Mouse (Mus musculus) brain, embryonic 14.5 days (tissue): ENCODE results near the gene Rnase12.

ENCODE experiments used
- CTCF ChIP-seq: fragments of 200-500 bp; IDR thresholded peaks from 2 replicates; pipeline ENCODE4 v1.5.1; 2012; ENCODE audit warnings: inconsistent platforms, mild to moderate bottlenecking, moderate library complexity, borderline replicate concordance; ENCODE audit not compliant: insufficient read depth, insufficient read length; ENCODE audit errors: extremely low read depth
- POLR2A ChIP-seq: fragments of 200-500 bp; IDR thresholded peaks from 2 replicates; pipeline ENCODE4 v1.6.1; 2012; ENCODE audit warnings: mild to moderate bottlenecking, inconsistent platforms, borderline replicate concordance; ENCODE audit not compliant: poor library complexity, insufficient read depth, insufficient read length, severe bottlenecking; ENCODE audit errors: extremely low read depth

DNA sequence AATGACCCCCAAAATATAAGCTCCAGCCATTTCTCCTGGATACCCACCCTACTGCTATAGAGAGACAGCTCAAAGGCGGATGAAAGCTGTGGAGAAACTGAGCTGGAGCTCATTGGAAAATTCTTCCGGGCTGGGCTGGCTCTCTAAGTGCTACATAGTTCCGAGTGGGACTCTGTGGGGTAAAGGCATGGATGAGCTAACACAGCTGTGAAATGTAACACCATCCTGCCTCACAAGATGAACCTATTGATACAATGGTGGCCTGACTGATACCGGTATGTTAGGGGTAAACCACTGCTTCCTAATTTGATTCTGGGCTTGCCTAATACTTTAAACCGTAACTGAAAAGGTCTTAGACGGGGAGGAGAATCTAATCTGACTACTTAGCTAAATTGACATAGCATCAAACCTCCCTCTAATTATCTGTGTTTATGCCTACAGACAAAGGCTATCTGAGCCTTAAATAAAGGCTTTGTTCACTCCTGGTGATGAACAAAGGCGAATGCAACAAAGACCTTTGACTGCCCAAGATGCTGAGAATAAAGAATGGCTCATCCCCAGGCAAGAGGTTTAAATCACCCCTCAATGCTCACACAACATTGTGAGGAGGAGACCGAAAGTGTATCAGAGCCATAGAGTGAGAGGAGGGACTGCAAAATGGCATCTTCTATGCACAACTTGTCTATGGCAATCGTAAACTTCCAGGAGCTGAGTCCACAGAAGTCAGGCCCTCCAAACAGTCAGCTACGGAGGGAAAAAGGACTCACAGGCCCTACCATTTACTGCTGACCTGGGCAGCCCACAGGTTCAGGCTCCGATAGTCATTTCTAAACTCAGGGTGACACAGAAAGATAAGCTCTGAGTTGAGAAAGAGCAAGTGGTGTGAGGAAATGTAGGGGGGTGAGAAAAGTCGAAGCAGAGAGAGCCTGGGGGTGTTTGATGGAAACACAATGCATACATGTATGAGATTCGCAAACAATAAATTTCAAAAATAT is 2.9 kb downstream of the Rnase12 start:
- TF ChIP-seq CTCF (no peak), POLR2A (no peak)
